In genomic region chr5:33781964-33782344, GRCm38 (mm10) we compare ENCODE assay signal across 7 mouse cellular contexts. TPM values are rescaled to one million over a fixed set of nuclear protein-coding genes. Genes with fewer than 3 reads are reported as not detected.
A peak's percentile ranks its signal among the peaks of the same experiment; 100 is the strongest.
DNase-seq lines count a peak whose midpoint lies in the region; ATAC-seq and TF ChIP-seq lines count a peak whose summit lies in the region.

No protein-coding gene starts in this region.

- peaks cover 8% of the 10 kb centered on the region; the same call in 1 of the 2 replicates for H3K36me3 ChIP-seq in lung, postnatal 0 days (ENCODE audit: insufficient read depth, low read length)
- peaks cover 9% of the 10 kb centered on the region for H3K36me3 ChIP-seq in embryonic facial prominence, embryonic 12.5 days
- peaks cover 11% of the 10 kb centered on the region for H3K36me3 ChIP-seq in hindbrain, embryonic 14.5 days (replicated peaks; ENCODE audit: control insufficient read depth, insufficient read depth)
- peaks cover 16% of the 10 kb centered on the region for H3K36me3 ChIP-seq in midbrain, embryonic 13.5 days

- no peaks in the 10 kb centered on the region for H3K9me3 ChIP-seq in lung, postnatal 0 days (ENCODE audit: low read length)
- no peaks in the 10 kb centered on the region for H3K9me3 ChIP-seq in embryonic facial prominence, embryonic 12.5 days
- no peaks in the 10 kb centered on the region for H3K9me3 ChIP-seq in hindbrain, embryonic 14.5 days (ENCODE audit: control insufficient read depth, low read length)
- no peaks in the 10 kb centered on the region for H3K9me3 ChIP-seq in midbrain, embryonic 13.5 days

- peaks cover 11% of the 10 kb centered on the region; the same call in 1 of the 2 replicates for H3K4me1 ChIP-seq in lung, postnatal 0 days (ENCODE audit: insufficient read depth, low read depth, low read length)
- H3K4me1 ChIP-seq in embryonic facial prominence, embryonic 12.5 days: peaks cover 21% of the 10 kb centered on the region
- H3K4me1 ChIP-seq in hindbrain, embryonic 14.5 days (replicated peaks; ENCODE audit: control insufficient read depth, insufficient read depth, low read length): peaks cover 21% of the 10 kb centered on the region
- H3K4me1 ChIP-seq in midbrain, embryonic 13.5 days (replicated peaks): peaks cover 20% of the 10 kb centered on the region

- peak overlapping the region; percentile 86 for H3K9ac ChIP-seq in lung, postnatal 0 days (replicated peaks; ENCODE audit: low read depth)
- H3K9ac ChIP-seq in embryonic facial prominence, embryonic 12.5 days: peak overlapping the region; percentile 82
- H3K9ac ChIP-seq in hindbrain, embryonic 14.5 days: peak overlapping the region; percentile 86
- peak overlapping the region; percentile 86 for H3K9ac ChIP-seq in midbrain, embryonic 13.5 days (replicated peaks)

- no peak for TF ChIP-seq EP300 in lung, postnatal 0 days (IDR thresholded peaks at IDR 0.05)

- peak overlapping the region; percentile 88 for H3K27ac ChIP-seq in lung, postnatal 0 days (ENCODE audit: low read length)
- H3K27ac ChIP-seq in embryonic facial prominence, embryonic 12.5 days: no peak overlapping the region
- peak overlapping the region; percentile 83 for H3K27ac ChIP-seq in hindbrain, embryonic 14.5 days
- peak overlapping the region; percentile 86 for H3K27ac ChIP-seq in midbrain, embryonic 13.5 days

- no peak; the same call in 1 of the 2 replicates for ATAC-seq in lung, postnatal 0 days
- no peak for ATAC-seq in embryonic facial prominence, embryonic 12.5 days (ENCODE audit: insufficient number of reproducible peaks, insufficient read depth, low FRiP score, low TSS enrichment)
- ATAC-seq in hindbrain, embryonic 14.5 days (ENCODE audit: low FRiP score): 0 out of 2 replicates have a peak, but pooled peaks have one; percentile 0
- peak; percentile 15 for ATAC-seq in midbrain, embryonic 13.5 days
- ATAC-seq in inflammation-experienced regulatory T-cells, adult 6 months: no peak

- no peak for TF ChIP-seq CTCF in lung, postnatal 0 days (IDR thresholded peaks at IDR 0.05)

- H3K4me2 ChIP-seq in lung, postnatal 0 days (replicated peaks; ENCODE audit: low read depth, low read length): peak overlapping the region; percentile 66
- peak overlapping the region; percentile 76 for H3K4me2 ChIP-seq in embryonic facial prominence, embryonic 12.5 days (replicated peaks)
- H3K4me2 ChIP-seq in hindbrain, embryonic 14.5 days (replicated peaks): peak overlapping the region; percentile 97
- peak overlapping the region; percentile 83 for H3K4me2 ChIP-seq in midbrain, embryonic 13.5 days (replicated peaks)

- no peaks in the 10 kb centered on the region for H3K27me3 ChIP-seq in lung, postnatal 0 days (replicated peaks; ENCODE audit: insufficient read depth, low read length)
- no peaks in the 10 kb centered on the region for H3K27me3 ChIP-seq in embryonic facial prominence, embryonic 12.5 days
- H3K27me3 ChIP-seq in hindbrain, embryonic 14.5 days (ENCODE audit: control insufficient read depth, insufficient read depth, low read length): no peaks in the 10 kb centered on the region
- H3K27me3 ChIP-seq in midbrain, embryonic 13.5 days: no peaks in the 10 kb centered on the region

- H3K4me3 ChIP-seq in lung, postnatal 0 days (ENCODE audit: low read depth, low read length): peak overlapping the region; percentile 80
- peak overlapping the region; percentile 91 for H3K4me3 ChIP-seq in embryonic facial prominence, embryonic 12.5 days
- peak overlapping the region; percentile 63 for H3K4me3 ChIP-seq in hindbrain, embryonic 14.5 days (replicated peaks; ENCODE audit: low read length)
- peak overlapping the region; percentile 67 for H3K4me3 ChIP-seq in midbrain, embryonic 13.5 days (replicated peaks)

- 3% methylated on average over 11 of the region's 11 CpGs for WGBS in lung, postnatal 0 days
- WGBS in embryonic facial prominence, embryonic 12.5 days: 2% methylated on average over 11 of the region's 11 CpGs
- 6% methylated on average over 11 of the region's 11 CpGs for WGBS in hindbrain, embryonic 14.5 days
- WGBS in midbrain, embryonic 13.5 days: 6% methylated on average over 11 of the region's 11 CpGs

- DNase-seq in lung, postnatal 0 days (ENCODE audit: low spot score): no peak
- no peak for DNase-seq in lung, postnatal 10 days
- no peak for DNase-seq in hindbrain, embryonic 14.5 days (ENCODE audit: low spot score)
- DNase-seq in adrenal gland, postnatal 36 days: no peak

RNA-seq across cellular contexts. Expression of gene Letm1, which starts 0.7 kb away (rescaled TPM):
- 39.1 and 40.1 TPM in 2 replicates for polyA plus RNA-seq in lung, postnatal 0 days (2015; fragmentation: Nextera tagmentation; extraction: Ambion mirVana)
- polyA plus RNA-seq in embryonic facial prominence, embryonic 12.5 days (2016; fragmentation: Nextera tagmentation; extraction: Ambion mirVana): 63.8 and 65.3 TPM in 2 replicates
- polyA plus RNA-seq in hindbrain, embryonic 14.5 days (2014; fragmentation: Nextera tagmentation; extraction: Ambion mirVana): 73.3 and 79.1 TPM in 2 replicates
- polyA plus RNA-seq in midbrain, embryonic 13.5 days (2015; fragmentation: Nextera tagmentation; extraction: Ambion mirVana): 52.3 and 58.7 TPM in 2 replicates
- 10 to 100 TPM in 2 of 3 experiments, 1 to 10 TPM in 1; 9.1 to 21.2 (median 19.4) TPM for polyA plus RNA-seq in inflammation-experienced regulatory T-cells, adult 6 months (2017; shearing (Covaris generic))
- total RNA-seq in adrenal gland, postnatal 36 days (2021): 100 to 1,000 TPM; 132 to 134 TPM

RNA-seq across cellular contexts. Expression of gene Nsd2, which starts 38.6 kb away (rescaled TPM):
- 13.5 and 16.7 TPM in 2 replicates for polyA plus RNA-seq in lung, postnatal 0 days (2015; fragmentation: Nextera tagmentation; extraction: Ambion mirVana)
- 64.0 and 77.1 TPM in 2 replicates for polyA plus RNA-seq in embryonic facial prominence, embryonic 12.5 days (2016; fragmentation: Nextera tagmentation; extraction: Ambion mirVana)
- polyA plus RNA-seq in hindbrain, embryonic 14.5 days (2014; fragmentation: Nextera tagmentation; extraction: Ambion mirVana): 102 and 106 TPM in 2 replicates
- polyA plus RNA-seq in midbrain, embryonic 13.5 days (2015; fragmentation: Nextera tagmentation; extraction: Ambion mirVana): 83.3 and 87.2 TPM in 2 replicates
- 10 to 100 TPM; 15.1 to 31.2 (median 20.2) TPM for polyA plus RNA-seq in inflammation-experienced regulatory T-cells, adult 6 months (2017; shearing (Covaris generic))
- 10 to 100 TPM; 40.9 to 55.2 TPM for total RNA-seq in adrenal gland, postnatal 36 days (2021)

Comparison
In these comparisons a context has a peak if more than half of its experiments do, and no peak if none do; other contexts are left out.
1. ATAC-seq: peak in hindbrain, embryonic 14.5 days (single experiment) and midbrain, embryonic 13.5 days (single experiment); none in lung, postnatal 0 days (single experiment), embryonic facial prominence, embryonic 12.5 days (single experiment) and inflammation-experienced regulatory T-cells, adult 6 months (single experiment).
2. Peak in every context shown above with its lines, with median percentiles within 50 percentile points of each other: H3K4me2 ChIP-seq, H3K4me3 ChIP-seq and H3K9ac ChIP-seq.